Mouse (Mus musculus) forebrain, postnatal 0 days (tissue): ENCODE data around the gene Gm3409. TPM values are rescaled to one million over a fixed set of nuclear protein-coding genes. Genes with fewer than 3 reads are reported as not detected.
"Not testable (repeated sequence)": the region's sequence is repeated elsewhere in the genome, so short reads cannot be mapped to it uniquely, and the experiment has no call there.

ENCODE experiments used
- ATAC-seq: fragments of 200-750 bp; cut with Nextera tagmentation; 2 replicates; pipeline ENCODE4 v1.8.0; 2017; ENCODE audit warnings: mild to moderate bottlenecking, moderate library complexity
- DNase-seq: peaks from one replicate; pipeline ENCODE4 v3.0.0-alpha.2; 2015
- H3K27ac ChIP-seq: fragments of 300-500 bp; sonication (generic); 2 replicates; pipeline ENCODE4 v1.5.1; 2014; ENCODE audit warnings: low read depth, mild to moderate bottlenecking, antibody characterized with exemption, low read length, moderate library complexity, mixed read lengths
- H3K27me3 ChIP-seq: fragments of 300-500 bp; sonication (generic); 2 replicates; pipeline ENCODE4 v1.6.1; 2014; ENCODE audit warnings: mild to moderate bottlenecking, low read length, mixed read lengths; ENCODE audit not compliant: insufficient read depth
- H3K36me3 ChIP-seq: fragments of 300-500 bp; sonication (generic); 2 replicates; pipeline ENCODE4 v1.6.1; 2014; ENCODE audit warnings: mild to moderate bottlenecking, moderate library complexity; ENCODE audit not compliant: insufficient read depth
- H3K4me1 ChIP-seq: fragments of 300-500 bp; sonication (generic); 2 replicates; pipeline ENCODE4 v1.6.1; 2014; ENCODE audit warnings: antibody characterized with exemption; ENCODE audit not compliant: insufficient read depth
- H3K4me2 ChIP-seq: fragments of 300-500 bp; sonication (generic); 2 replicates; pipeline ENCODE4 v1.6.1; 2014; ENCODE audit warnings: low read depth, mild to moderate bottlenecking, moderate library complexity
- H3K4me3 ChIP-seq: fragments of 300-500 bp; sonication (generic); 2 replicates; pipeline ENCODE4 v1.5.1; 2014; ENCODE audit warnings: low read depth, low read length, mixed read lengths
- H3K9ac ChIP-seq: fragments of 300-500 bp; sonication (generic); 2 replicates; pipeline ENCODE4 v1.6.1; 2014; ENCODE audit warnings: mild to moderate bottlenecking
- H3K9me3 ChIP-seq: fragments of 300-500 bp; sonication (generic); 2 replicates; pipeline ENCODE4 v1.6.1; 2016; ENCODE audit warnings: low read length
- CTCF ChIP-seq: sonication (generic); IDR thresholded peaks from 2 replicates; pipeline ENCODE4 v1.5.1; 2016; ENCODE audit warnings: antibody characterized with exemption, control low read depth, low read depth
- WGBS: fragments of 180-500 bp; shearing (Covaris S2); extraction: QIAGEN DNeasy Blood & Tissue Kit; methylation state at CpG from one replicate; pipeline ENCODE4 v1.1.7; 2014; 5-methylcytosine and 5-hydroxymethylcytosine counted together
- polyA plus RNA-seq: library from polyadenylated mRNA; unstranded; fragments of >200 nt; fragmentation: Nextera tagmentation; extraction: Ambion mirVana; gene quantifications from 2 replicates; pipeline ENCODE4 v1.2.1, GENCODE M21; 2015
- total RNA-seq: library from RNA; depleted of rRNA; stranded (reverse); fragments of >200 nt; gene quantifications from 2 replicates; pipeline ENCODE4 v1.2.3, GENCODE M21; 2014

The Gm3409 gene
- total and polyA plus RNA-seq, 2 experiments from 2014 or later: not detected

GRCm38 (mm10) chr5:146567054-146567453, 29.6 kb downstream of the Gm3409 start:
- H3K9ac ChIP-seq: no peak overlapping the region
- no peak for ATAC-seq
- DNase-seq: no peak
- H3K9me3 ChIP-seq: no peaks in the 10 kb centered on the region
- H3K4me3 ChIP-seq: no peak overlapping the region
- no peaks in the 10 kb centered on the region for H3K27me3 ChIP-seq
- H3K4me1 ChIP-seq: no peaks in the 10 kb centered on the region
- WGBS: 62% methylated on average over 4 of the region's 4 CpGs
- H3K36me3 ChIP-seq: no peaks in the 10 kb centered on the region
- no peak overlapping the region for H3K27ac ChIP-seq
- peak; percentile 46 for TF ChIP-seq CTCF
- no peak overlapping the region for H3K4me2 ChIP-seq

- not testable (repeated sequence) for ATAC-seq, H3K9me3 ChIP-seq, H3K36me3 ChIP-seq, H3K9ac ChIP-seq, H3K4me1 ChIP-seq, H3K4me2 ChIP-seq, H3K27ac ChIP-seq, H3K27me3 ChIP-seq, DNase-seq, H3K4me3 ChIP-seq
- 87% methylated on average over 6 of the region's 6 CpGs for WGBS
Measured at GRCm38 (mm10) chr5:146570179-146570578, 32.7 kb downstream of the Gm3409 start.

GRCm38 (mm10) chr5:146571830-146572734, 34.6 kb downstream of the Gm3409 start:
- H3K9ac ChIP-seq: not testable (repeated sequence)
- DNase-seq: peak; percentile 89

GRCm38 (mm10) chr5:146572735-146573042, 35.2 kb downstream of the Gm3409 start:
- not testable (repeated sequence) for H3K9me3 ChIP-seq, H3K4me2 ChIP-seq, H3K4me3 ChIP-seq, H3K27me3 ChIP-seq, H3K36me3 ChIP-seq, ATAC-seq, H3K4me1 ChIP-seq, H3K9ac ChIP-seq
- peak; percentile 42; the same call in 1 of the 2 replicates for TF ChIP-seq CTCF
- DNase-seq: peak; percentile 66
- peak overlapping the region; percentile 35; the same call in 1 of the 2 replicates for H3K27ac ChIP-seq
- 88% methylated on average over 4 of the region's 4 CpGs for WGBS

More at GRCm38 (mm10) chr5:146571830-146572734, 34.6 kb downstream of the Gm3409 start:
- H3K4me3 ChIP-seq, H3K4me2 ChIP-seq, H3K27me3 ChIP-seq, H3K36me3 ChIP-seq, H3K9me3 ChIP-seq, H3K4me1 ChIP-seq: not testable (repeated sequence)
- 23% methylated on average over 6 of the region's 6 CpGs for WGBS
- H3K27ac ChIP-seq: peak overlapping the region; percentile 59
- ATAC-seq: peak; percentile 92

- no peak overlapping the region for H3K9ac ChIP-seq
- no peak overlapping the region for H3K4me3 ChIP-seq
- TF ChIP-seq CTCF: peak; percentile 24; the same call in 1 of the 2 replicates
- no peaks in the 10 kb centered on the region for H3K9me3 ChIP-seq
- H3K27me3 ChIP-seq: no peaks in the 10 kb centered on the region
- H3K27ac ChIP-seq: no peak overlapping the region
- peaks cover 4% of the 10 kb centered on the region; the same call in 1 of the 2 replicates for H3K4me1 ChIP-seq
- H3K36me3 ChIP-seq: no peaks in the 10 kb centered on the region
- 94% methylated on average over 3 of the region's 3 CpGs for WGBS
- DNase-seq (no peak), ATAC-seq (no peak)
- no peak overlapping the region for H3K4me2 ChIP-seq
Measured at GRCm38 (mm10) chr5:146576668-146577067, 39.2 kb downstream of the Gm3409 start.

- peaks cover 5% of the 10 kb centered on the region; the same call in 1 of the 2 replicates for H3K27me3 ChIP-seq
- H3K4me1 ChIP-seq: peaks cover 13% of the 10 kb centered on the region
- H3K9ac ChIP-seq: peak overlapping the region; percentile 91
- ATAC-seq (no peak; the same call in 1 of the 2 replicates), DNase-seq (peak; percentile 76)
- H3K4me3 ChIP-seq: peak overlapping the region; percentile 78
- H3K4me2 ChIP-seq: peak overlapping the region; percentile 76
- WGBS: 2% methylated on average over 10 of the region's 10 CpGs
- no peaks in the 10 kb centered on the region for H3K36me3 ChIP-seq
- no peaks in the 10 kb centered on the region for H3K9me3 ChIP-seq
- H3K27ac ChIP-seq: peak overlapping the region; percentile 84
- no peak for TF ChIP-seq CTCF
Measured at GRCm38 (mm10) chr5:146584156-146584477, 46.7 kb downstream of the Gm3409 start.

- Histone ChIP-seq H3K9ac (peak within 1 kb of the TSS; percentile 91), H3K27ac (peak within 1 kb of the TSS; percentile 84), H3K4me1 (peaks cover 13% of the 10 kb centered on the region), H3K36me3 (no peaks in the 10 kb centered on the region), H3K4me3 (peak within 1 kb of the TSS; percentile 78), H3K27me3 (peaks cover 5% of the 10 kb centered on the region; the same call in 1 of the 2 replicates), H3K9me3 (no peaks in the 10 kb centered on the region), H3K4me2 (peak within 1 kb of the TSS; percentile 76)
- whole genome bisulfite sequencing: 2% methylated on average over 62 of the region's 64 CpGs
- no peak for TF ChIP-seq CTCF
- peak; percentile 73 for ATAC-seq
- DNase-seq: peak; percentile 86
Measured at GRCm38 (mm10) chr5:146584478-146585306, 47.2 kb downstream of the Gm3409 start, which contains the start of gene Gpr12. Gene Gpr12, minus strand, starts transcription at chr5:146585239.
